Mouse (Mus musculus) cerebellum, postnatal 10 days (tissue): ENCODE measurements around the gene Ttc8.
"Not testable (repeated sequence)": the region's sequence is repeated elsewhere in the genome, so short reads cannot be mapped to it uniquely, and the experiment has no call there.

Experiments used
- DNase-seq, 2 experiments: peaks; one replicate each; pipeline ENCODE4 v3.0.0; 2021; ENCODE audit warnings: mixed read lengths in 2 of 2

Ttc8 gene

DNA sequence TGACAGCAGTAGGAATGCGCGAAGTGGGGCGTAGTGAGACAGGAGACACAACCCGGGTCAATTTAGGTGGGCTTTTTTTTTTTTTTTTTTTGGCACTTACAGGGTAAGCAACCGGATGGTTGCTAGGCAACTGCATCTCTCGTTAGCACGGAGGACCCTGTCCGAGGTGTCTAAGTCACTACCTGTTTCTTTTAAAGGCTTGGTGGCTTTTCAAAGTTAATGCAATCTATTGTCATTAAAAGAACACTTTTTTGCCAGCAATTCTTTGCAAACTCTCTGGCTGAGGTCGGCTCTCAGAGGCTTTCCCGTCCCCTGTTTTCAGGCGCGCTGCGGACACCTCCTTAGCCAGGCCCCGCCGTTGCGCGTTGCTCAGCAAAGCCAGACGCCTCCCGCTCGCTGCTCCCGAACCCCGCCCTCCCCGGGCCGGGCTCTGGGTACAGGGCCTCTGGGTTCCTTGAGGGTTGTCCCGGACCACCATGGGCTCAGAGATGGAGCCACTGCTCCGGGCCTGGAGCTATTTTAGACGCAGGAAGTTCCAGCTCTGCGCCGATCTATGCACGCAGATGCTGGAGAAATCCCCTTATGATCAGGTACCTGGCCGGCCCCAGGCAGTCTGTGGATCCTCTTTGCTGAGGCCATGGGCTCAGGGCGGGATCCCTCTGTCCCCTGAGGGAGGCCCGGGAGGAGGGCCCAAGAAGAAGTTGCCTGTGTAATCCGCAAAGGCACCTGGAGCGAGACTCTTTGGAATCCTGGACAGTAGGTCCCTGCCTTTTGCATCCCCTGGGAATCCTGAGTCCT, at the start of gene Ttc8:
Ttc8 (plus strand) TSS at position 381 of the 798 bp plus-strand sequence.
- DNase-seq, result peak; percentile 92 to 93

DNA sequence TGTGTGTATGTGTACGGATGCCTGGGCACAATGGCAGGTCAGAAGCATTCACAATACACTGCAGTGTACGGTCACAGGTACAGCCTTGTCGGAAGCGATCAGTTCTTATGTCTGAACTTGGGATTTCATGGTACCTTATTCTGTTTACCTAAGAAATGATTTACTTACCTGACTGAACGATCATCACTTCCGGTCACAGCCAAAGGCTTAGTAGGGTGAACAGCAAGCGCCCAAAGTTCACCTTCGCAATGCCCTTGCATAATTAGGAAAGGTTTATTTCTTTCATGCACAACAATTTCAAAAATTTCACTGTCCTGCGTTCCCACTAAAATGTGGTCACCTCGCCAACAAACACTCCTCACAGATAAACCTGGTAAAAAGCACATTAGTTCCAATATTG, 47.5 kb upstream of the Ttc8 start:
- DNase-seq, result no peak

DNA sequence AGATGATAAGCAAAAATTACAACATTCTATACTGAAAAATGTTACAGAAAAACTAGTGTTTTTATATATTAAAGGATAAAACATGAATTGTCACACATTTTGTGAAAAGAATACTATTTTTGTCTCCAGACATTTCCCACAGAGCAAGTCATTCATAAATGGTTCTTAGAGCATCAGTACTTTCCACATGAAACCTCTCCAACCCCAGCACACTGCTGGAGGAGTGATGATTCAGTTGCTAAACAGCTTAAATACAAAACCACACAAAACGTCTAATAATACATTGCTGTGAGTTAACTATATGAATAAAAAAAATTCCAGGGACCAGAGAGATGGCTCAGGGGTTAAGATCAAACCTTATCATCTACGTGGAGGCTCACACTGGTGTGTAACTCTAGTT, 45.2 kb upstream of the Ttc8 start:
- DNase-seq, result no peak

DNA sequence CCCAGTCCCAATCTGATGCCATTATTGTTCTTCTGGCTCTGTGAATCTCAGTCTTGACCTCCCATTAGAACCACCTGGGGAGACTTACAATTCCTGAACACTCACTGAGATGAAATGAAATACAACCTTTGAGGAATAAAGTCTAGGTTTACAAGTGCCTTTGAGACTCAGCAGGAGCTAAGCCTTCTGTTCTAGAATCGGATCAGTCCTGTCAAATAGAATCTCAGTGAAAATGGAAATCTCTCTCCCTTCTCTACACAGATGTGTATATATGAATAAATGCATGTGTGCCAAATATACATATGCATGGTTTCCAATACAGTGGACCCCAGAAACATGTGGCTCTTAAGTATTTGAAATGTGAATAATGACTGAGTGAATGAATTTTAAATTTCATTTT, 41.7 kb upstream of the Ttc8 start:
- DNase-seq, result no peak

DNA sequence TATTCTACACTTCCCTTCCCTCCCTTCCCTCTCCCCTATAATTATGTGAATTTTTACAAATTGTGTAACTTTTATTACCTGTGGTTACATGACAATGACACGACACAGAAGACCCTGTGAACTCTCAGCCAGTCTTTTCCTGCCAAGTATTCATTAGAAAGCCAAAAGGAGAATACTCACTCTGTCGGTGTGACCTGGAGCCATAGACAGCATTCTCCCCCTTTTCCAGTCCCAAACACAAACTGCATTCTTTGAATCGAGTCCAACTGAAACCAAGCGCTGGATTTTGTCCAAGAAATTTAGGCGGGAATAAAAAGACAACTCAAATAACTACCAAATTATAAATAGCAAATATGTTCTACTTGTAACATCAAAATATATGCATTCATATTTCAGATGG, 38.6 kb upstream of the Ttc8 start:
- DNase-seq, result no peak

DNA sequence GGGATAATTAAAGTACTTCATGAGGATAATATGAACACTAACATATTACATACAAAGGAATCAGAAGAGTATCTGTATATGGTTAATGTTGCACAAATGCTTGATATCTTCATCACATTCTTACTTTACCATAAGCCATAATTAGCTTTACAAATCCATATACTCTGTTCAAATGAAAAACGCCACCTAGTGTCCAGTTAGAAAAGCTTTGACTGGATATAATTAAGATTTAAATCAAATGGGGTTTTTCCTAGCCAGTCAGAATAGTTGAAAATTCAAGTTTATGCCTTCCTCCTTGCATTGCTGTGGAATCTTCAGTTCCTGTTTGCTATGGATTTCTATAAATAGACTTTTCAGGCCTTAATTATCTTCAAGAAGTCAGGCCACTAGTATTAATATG, 35.9 kb upstream of the Ttc8 start:
- no peak for DNase-seq

DNA sequence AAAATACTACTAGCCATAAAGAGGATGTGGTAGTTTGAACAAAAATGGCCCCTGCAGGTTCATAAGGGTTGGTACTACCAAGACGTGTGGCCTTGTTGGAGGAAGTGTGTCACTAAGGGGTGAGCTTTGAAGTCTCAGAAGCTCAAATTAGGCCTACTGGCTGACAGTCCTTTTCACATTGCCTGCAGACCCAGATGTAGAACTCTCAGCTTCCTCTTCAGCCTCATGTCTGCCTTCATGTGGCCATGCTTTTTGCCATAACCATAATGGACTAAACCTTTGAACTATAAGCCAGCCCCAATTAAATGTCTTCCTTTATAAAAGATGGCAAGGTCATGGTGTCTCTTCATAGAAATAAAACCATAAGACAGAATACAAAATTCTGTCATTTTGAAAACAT, 23.6 kb upstream of the Ttc8 start:
- DNase-seq, result no peak

DNA sequence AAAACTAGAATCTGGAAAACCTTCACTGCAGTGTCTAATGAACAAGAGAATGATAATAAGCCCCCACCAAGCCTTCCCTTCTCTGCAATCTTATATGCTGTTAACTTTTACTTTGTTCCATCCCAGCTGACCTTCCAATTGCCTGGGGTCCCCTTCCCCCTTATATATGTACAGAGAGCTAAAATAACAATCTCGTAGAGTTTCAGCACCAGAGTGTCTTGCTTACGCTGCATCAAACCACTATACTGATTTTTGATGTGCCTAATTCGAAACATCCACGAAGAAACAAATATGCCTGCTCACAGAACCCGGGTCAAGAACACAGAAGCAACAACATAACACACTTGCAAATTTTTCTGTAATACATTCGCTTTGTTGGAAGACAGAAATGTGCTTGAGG, 20.7 kb upstream of the Ttc8 start:
- DNase-seq, result no peak

DNA sequence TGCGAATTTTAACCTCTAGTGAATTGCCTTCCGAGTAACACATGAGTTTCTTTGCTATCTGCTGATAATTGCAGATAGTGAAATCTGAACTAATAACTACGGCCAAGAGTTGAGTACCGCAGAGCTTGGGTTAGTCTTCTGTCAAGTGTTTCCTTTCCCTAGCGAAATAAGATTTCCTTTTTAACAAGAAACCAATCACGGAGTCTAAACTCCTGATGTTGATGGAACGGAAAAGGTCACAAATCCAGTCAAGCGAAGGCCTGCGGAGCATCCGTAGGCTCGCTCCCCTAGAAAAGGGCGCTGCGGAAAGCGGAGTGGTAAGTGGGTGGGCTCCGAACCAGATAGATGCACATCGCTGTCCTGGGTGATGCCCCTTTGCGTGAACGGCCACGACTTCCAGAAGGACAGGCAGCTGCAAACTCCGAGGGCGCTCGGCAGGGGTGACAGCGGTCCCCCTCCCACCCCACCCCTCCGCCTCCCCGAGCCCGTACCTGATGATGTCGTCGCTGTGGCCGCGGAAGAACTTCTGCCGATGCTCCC, 20.0 kb upstream of the Ttc8 start:
- DNase-seq, result peak; percentile 63 to 68

DNA sequence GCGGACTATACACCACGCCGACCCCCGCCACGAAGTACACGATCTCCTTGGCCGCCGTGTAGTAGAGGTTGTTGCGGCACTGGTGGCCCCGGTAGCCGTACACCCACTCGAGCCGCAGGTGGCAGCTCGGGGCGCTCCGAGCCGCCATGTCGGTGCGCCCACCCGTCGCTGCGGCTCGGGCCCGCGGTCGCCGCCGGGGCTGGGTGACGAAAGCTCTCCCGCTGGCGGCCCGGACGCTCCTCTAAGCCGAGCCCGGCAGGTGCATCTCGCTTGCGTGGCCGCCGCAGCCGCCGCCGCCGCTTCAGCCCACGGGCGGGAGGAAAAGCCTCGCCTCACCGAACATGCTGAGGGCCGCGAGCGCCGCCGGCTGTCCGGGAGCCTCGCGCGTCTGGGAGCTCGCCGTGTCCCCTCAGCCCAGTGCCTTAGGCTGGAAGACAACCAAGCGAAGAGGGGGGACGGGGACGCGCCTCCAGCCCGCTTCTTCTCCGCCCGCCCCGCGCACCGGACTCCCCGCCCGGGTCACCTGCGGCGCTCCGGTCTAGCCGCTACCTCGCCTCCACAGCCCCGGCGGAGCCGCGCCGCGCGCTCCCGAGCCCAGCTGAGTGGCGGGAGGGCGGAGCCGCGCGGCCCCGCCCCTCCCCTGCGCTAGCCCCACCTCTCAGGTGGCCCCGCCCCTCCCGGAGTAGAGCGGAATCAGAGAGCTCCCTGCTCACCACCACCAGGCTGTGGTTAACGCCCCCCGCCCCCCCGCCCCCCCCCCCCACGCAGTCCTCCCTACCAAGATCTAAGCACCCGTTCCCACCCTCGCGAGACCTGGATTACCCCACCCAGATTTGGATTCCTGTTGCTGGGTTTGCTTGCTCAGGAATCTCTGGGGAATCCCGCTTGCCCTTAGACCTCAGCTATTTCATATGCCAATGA, 19.2 kb upstream of the Ttc8 start, which contains the start of gene Eml5:
Eml5 (minus strand) TSS at position 604 of the 921 bp plus-strand sequence.
- peak; percentile 94 to 96 for DNase-seq

DNA sequence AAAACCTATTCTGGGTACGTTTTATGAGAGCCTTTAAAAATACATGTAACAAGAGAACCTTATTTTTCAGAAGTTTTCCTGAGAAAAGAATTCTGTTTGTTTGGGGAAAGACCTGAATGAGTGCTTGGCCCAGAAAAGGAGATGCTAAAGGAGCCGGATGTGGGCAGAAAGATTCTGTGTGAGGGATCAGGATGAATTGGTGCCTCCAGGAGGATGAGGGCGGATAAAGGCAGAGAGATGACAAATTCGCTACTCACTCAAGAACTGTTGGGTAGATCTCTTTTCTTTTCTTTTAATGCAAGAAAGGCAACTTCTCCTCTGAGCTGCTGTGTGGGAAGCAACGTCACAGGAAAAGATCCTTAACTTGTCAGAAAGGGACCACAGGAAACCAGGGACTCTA, 14.9 kb upstream of the Ttc8 start:
- no peak for DNase-seq

DNA sequence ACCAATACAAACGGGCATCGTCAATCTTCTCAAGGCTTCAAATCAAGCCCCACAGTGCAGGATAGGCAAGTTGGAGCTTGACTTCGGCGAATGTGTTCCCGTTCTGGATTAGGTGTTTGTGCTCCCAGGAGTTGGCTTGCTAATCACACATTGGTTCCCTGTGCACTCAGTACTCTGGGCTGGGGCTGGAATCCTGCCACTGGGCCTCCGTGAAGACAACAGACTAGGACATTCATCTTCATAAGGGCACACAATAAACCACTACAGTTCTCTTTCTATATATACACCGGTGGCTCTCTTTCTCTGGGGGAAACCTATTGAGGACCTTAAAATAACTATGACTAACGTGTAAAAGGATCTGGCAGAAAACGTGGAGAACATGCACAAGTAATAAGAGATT, 10.3 kb upstream of the Ttc8 start:
- no peak for DNase-seq

DNA sequence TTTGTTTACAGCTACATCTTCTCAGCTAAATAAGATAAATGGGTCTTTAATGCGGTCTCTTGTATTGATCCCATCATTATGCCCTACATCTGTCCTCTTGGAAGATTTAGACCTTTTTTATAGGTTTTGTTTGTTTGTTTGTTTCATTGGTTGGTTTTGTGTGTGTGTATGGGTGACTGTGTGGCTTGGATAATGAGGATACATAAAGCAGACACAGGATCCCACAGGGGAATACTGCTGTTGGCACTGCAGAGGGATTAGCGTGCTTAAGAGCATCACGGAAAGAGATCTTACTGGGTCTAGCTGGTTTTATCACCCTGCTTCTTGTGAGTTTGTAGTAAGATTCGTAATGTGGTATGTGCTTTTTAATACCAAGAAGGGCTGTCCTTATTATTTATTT, 10.8 kb downstream of the Ttc8 start:
- peak in 1 of 2 experiments; percentile 38 for DNase-seq

DNA sequence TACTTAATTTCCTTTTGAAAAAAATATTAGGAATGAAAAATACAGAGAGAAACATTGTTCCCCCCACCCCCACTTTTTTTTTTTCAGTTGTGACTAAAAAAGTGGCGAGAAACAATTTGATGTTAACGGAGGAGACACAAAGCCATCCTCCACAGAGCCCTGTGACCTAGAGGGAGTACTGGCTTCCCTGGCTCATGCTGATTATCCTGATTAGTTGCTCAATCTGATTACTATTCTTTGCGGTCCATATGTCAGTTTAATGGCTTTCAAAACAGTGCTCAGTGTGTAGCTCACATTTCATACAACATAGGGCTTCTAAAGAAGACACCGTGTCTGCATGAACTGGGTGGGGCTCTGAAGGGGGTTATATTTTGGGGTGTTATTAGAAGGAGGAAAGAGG, 12.1 kb downstream of the Ttc8 start:
- no peak for DNase-seq

DNA sequence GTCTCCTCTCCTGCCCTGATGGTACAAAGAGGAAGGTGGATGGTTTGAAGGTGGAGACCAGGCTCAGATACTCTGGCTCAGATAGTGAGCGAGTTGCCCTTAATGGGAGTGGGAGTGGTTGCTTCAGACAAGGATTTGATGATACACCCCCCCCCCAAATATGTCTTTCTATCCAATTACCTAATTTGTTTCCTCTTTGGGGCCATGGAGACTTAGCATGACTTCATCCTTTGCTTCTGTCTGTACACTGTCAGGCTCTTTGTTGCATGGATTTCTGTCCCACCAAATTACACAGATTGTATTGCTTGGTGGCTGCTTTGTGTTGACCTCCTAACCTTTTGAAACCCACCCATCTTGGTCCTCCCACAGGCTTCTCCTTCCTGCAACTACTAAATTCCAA, 12.5 kb downstream of the Ttc8 start:
- no peak for DNase-seq

DNA sequence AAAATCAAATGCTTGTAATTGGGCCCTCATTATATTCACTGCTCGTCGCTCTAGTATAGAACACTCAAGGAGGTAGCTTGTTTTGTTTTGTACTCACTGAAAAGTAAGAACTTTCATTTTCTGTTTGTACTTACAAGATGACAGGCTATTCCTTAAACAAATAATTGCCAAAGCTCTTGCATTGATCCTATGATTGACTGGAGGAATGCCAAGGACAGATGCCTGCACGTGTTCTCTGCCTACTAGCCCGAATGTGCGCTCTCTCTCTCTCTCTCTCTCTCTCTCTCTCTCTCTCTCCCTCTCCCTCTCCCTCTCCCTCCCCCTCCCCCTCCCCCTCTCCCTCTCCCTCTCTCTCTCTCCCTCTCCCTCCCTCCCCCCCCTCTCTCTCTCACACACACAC, 30.9 kb downstream of the Ttc8 start:
- DNase-seq, result not testable (repeated sequence)

DNA sequence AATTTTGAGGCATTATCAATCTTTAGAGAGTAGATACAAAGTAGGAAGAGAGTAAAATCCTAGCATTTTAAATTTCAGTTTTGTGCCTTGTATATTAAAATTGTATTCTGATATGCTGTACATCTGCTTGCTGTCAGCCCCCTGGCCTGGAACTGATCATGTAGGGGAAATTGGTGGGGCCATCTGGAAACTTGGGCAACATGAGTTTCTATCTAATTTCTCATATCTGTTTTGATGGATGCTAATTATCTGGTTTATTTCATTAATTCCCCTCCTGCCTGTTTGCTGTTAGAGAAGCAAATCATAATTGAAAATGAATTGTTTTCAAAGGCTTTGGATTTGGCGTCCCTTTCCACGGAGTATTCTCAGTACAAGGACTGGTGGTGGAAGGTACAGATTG, 36.6 kb downstream of the Ttc8 start:
- no peak for DNase-seq

DNA sequence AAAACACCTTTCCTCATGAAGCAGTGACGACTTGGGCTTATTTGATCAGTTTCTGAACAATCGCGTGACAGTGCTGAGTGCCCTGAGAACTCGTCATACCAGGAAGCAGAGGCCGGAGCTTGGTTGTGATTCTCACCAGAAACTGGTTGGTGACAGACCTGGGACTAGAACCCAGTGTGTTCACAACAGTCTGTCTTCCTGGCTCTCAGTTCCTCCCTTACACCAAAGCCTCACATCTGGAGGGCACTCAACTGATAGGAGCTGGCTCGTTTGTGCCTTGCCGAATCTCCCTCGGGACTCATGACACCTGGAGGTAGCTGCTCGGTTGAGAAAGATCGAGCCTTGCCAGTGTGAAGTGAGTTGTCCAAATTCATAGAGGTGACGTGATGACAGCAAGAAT, 37.1 kb downstream of the Ttc8 start:
- no peak for DNase-seq

DNA sequence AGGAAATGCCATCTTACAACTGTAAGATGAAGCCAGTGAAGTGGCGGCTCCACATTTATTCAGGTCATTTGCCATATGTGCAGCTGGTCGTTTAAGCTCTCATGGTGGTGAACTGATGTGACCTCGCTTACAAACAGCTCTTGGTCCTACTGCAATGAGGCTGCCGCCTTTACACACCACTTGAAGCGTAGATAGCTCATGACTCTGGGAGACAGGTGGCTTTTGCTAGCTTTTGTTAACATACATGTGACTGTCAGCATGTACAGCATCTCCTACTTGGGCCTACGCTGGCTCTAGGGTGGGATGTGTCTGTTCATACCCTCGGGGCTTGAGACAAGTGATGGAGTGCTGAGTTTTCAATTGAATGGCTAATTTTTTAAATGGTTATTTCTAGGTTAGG, 40.6 kb downstream of the Ttc8 start:
- DNase-seq, result peak in 1 of 2 experiments; percentile 29

DNA sequence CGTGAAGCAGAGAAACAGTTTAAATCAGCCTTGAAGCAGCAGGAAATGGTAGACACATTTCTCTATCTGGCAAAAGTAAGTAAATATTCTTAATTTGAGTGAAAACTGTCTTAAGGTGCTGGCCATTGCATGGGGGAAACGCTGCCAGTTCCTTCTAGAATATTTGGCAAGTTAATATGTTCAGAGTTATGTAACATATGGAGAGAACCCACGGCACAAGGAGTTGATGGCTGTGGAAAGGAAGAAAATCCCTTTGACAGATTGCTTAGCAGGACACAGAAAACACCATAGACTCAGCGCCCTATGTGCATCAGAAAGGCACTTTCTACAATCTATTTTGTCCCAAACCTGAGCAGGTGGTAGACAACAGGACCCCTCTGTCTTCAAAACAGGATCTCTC, 41.0 kb downstream of the Ttc8 start:
- peak; percentile 28 to 33 for DNase-seq

DNA sequence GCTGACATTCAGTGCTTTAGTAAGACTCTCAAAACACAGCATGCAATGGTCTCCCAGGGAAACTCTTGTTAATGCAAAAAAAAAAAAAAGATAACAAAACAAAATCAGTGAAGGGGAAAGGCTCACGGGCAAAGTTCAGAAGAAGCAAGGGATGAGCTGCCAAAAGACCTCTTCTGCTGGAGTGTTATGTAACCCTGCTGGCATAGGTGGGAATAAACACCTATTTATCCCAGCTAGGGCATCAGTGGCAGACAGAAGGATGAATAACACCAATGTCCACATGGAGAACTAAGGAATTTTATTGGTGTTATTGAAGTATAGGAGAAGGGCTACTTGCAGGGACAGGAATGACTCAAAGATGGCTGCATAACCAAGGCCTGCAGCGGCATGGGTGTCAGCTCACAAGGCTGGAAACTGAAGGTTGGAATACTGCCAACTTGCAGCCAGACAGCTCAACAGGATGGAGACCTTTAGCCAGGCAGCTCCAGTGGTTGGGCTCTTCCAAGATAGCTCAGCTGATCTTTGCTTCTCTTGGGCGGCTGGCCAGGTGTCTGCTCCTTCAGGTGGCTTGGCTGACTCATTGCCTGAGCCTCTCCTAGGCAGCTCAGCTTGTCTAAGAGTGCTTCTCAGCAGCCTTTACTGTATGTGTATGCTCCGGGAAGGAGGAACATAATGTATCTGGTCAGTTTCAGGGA, 45.2 kb downstream of the Ttc8 start:
- peak; percentile 49 to 59 for DNase-seq

DNA sequence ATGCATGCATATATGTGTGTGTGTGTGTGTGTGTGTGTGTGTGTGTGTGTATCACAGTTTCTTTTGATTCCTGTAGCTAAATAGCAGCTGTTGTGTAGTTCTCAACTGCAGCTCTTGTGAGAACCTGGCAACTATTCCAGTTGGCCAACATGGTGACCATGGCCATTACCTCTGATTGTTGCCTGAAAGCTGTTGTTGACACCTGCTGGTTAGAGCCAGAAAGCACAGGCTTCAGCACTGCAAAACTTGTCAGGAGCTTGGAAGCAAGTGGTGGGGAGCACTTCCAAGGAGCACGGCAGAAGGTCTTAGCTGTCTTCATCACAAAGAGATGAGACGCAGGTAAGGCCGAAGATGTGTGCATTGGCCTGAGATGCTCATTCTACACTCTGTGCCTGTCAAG, 51.9 kb downstream of the Ttc8 start:
- no peak for DNase-seq

DNA sequence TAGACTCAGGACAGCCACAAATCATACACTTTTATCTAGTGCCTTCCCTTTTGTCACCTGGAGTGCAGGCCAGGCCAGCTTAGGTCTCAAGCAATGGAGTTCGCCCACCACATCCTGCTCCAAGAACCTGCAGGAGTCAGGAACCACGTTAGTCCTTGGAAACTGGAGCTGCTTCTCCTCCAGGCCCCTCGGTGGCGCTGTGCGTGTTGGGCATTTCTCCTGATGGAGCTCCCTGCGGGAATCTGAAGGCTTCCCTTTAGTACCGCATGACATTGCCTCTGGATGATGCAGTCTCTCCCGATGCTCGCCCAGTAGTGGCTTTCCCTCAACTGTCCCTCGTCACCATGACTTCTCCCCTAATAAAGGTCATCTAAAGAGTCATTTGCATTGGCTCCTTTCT, 53.1 kb downstream of the Ttc8 start:
- no peak for DNase-seq
